Mouse (Mus musculus) CH12.LX (cell line): Measurements from ENCODE around the gene Pdcd4. TPM values are rescaled to one million over a fixed set of nuclear protein-coding genes. Genes with fewer than 3 reads are reported as not detected.

ENCODE experiments used
- DNase-seq: peaks from one replicate; pipeline ENCODE4 v3.0.0-alpha.2; 2013; ENCODE audit errors: extremely low read depth
- H3K27ac ChIP-seq: 2 replicates; pipeline ENCODE4 v1.5.1; 2012; ENCODE audit warnings: low read depth, mild to moderate bottlenecking, control low read depth, moderate library complexity; ENCODE audit not compliant: insufficient read depth
- H3K27me3 ChIP-seq: replicated peaks from 2 replicates; pipeline ENCODE3; 2012; ENCODE audit warnings: inconsistent platforms
- H3K36me3 ChIP-seq, 2 experiments: replicated peaks in 1 of 2; 2 replicates each; pipeline versions ENCODE3 to v1.6.1; 2012; ENCODE audit warnings: inconsistent platforms in 1 of 2, low read length in 1 of 2, mild to moderate bottlenecking in 1 of 2, mixed read lengths in 1 of 2, moderate library complexity in 1 of 2; ENCODE audit not compliant: control insufficient read depth in 1 of 2, insufficient read depth in 1 of 2
- H3K4me1 ChIP-seq, 2 experiments: 2 replicates each; pipeline ENCODE4 v1.6.1; 2012; ENCODE audit warnings: inconsistent platforms in 1 of 2, moderate library complexity in 1 of 2; ENCODE audit not compliant: insufficient read depth in 2 of 2, control insufficient read depth in 1 of 2
- H3K4me2 ChIP-seq: 2 replicates; pipeline ENCODE4 v1.6.1; 2012; ENCODE audit warnings: low read depth, mild to moderate bottlenecking, control low read depth; ENCODE audit not compliant: poor library complexity, insufficient read depth, severe bottlenecking
- H3K4me3 ChIP-seq, 3 experiments: fragments of 150-350 bp in 1 of 3; sonication (generic) in 1 of 3; replicated peaks in 1 of 3; 2 replicates each; pipeline versions ENCODE3 to v1.5.1; 2011 to 2012; ENCODE audit warnings: low read depth in 2 of 3, low read length in 2 of 3, mild to moderate bottlenecking in 2 of 3, moderate library complexity in 2 of 3, control low read depth in 1 of 3, improper control_type of control experiment in 1 of 3, inconsistent platforms in 1 of 3, mixed read lengths in 1 of 3; ENCODE audit not compliant: poor library complexity in 1 of 3
- H3K79me2 ChIP-seq: replicated peaks from 2 replicates; pipeline ENCODE4 v1.6.1; 2012; ENCODE audit warnings: mild to moderate bottlenecking, moderate library complexity; ENCODE audit not compliant: control insufficient read depth, poor library complexity, insufficient read depth, severe bottlenecking; ENCODE audit errors: extremely low read depth
- H3K9ac ChIP-seq: 2 replicates; pipeline ENCODE4 v1.6.1; 2012; ENCODE audit warnings: low read depth, mild to moderate bottlenecking, control low read depth, moderate library complexity; ENCODE audit not compliant: insufficient read depth
- H3K9me3 ChIP-seq: replicated peaks from 2 replicates; pipeline ENCODE3; 2012; ENCODE audit warnings: low read length, inconsistent platforms, mixed read lengths
- BHLHE40 ChIP-seq: IDR thresholded peaks from 2 replicates; pipeline ENCODE4 v1.6.1; 2011; ENCODE audit warnings: mild to moderate bottlenecking, low read depth, low read length, improper control_type of control experiment
- CHD1 ChIP-seq: IDR thresholded peaks from 2 replicates; pipeline ENCODE4 v1.6.1; 2012; ENCODE audit warnings: low read depth, low read length, improper control_type of control experiment, inconsistent platforms
- CHD2 ChIP-seq: IDR thresholded peaks from 2 replicates; pipeline ENCODE4 v1.6.1; 2011; ENCODE audit warnings: low read length, improper control_type of control experiment
- E2F4 ChIP-seq: IDR thresholded peaks from 2 replicates; pipeline ENCODE4 v1.6.1; 2011; ENCODE audit warnings: low read depth, low read length, improper control_type of control experiment; ENCODE audit not compliant: insufficient replicate concordance
- GABPA ChIP-seq: IDR thresholded peaks from 2 replicates; pipeline ENCODE4 v1.6.1; 2012; ENCODE audit warnings: low read depth, low read length, improper control_type of control experiment, inconsistent platforms; ENCODE audit not compliant: insufficient replicate concordance
- HCFC1 ChIP-seq: IDR thresholded peaks from 2 replicates; pipeline ENCODE4 v1.6.1; 2012; ENCODE audit warnings: low read depth, mild to moderate bottlenecking, inconsistent platforms, low read length, improper control_type of control experiment
- IRF4 ChIP-seq: IDR thresholded peaks from 2 replicates; pipeline ENCODE4 v1.6.1; 2014; ENCODE audit warnings: low read depth, mild to moderate bottlenecking, inconsistent platforms, low read length, improper control_type of control experiment
- JUND ChIP-seq: conservative IDR thresholded peaks from 2 replicates; pipeline ENCODE4 v1.6.1; 2011; ENCODE audit warnings: low read depth, low read length, improper control_type of control experiment
- MXI1 ChIP-seq: IDR thresholded peaks from 2 replicates; pipeline ENCODE4 v1.6.1; 2011; ENCODE audit warnings: mild to moderate bottlenecking, low read depth, low read length, improper control_type of control experiment
- MYC ChIP-seq: IDR thresholded peaks from 2 replicates; pipeline ENCODE4 v1.6.1; 2011; ENCODE audit warnings: low read depth, mild to moderate bottlenecking, improper control_type of control experiment, low read length
- NRF1 ChIP-seq: IDR thresholded peaks from 2 replicates; pipeline ENCODE4 v1.6.1; 2014; ENCODE audit warnings: low read depth, mild to moderate bottlenecking, inconsistent platforms, low read length, improper control_type of control experiment, moderate library complexity
- POLR2A ChIP-seq: IDR thresholded peaks from 2 replicates; pipeline ENCODE4 v1.6.1; 2011; ENCODE audit warnings: low read depth, mild to moderate bottlenecking, improper control_type of control experiment, low read length
- SIN3A ChIP-seq: IDR thresholded peaks from 2 replicates; pipeline ENCODE4 v1.6.1; 2012; ENCODE audit warnings: low read length, improper control_type of control experiment, inconsistent platforms
- SMC3 ChIP-seq: IDR thresholded peaks from 2 replicates; pipeline ENCODE4 v1.6.1; 2011; ENCODE audit warnings: low read depth, low read length, improper control_type of control experiment
- TCF12 ChIP-seq: IDR thresholded peaks from 2 replicates; pipeline ENCODE4 v1.6.1; 2014; ENCODE audit warnings: low read depth, mild to moderate bottlenecking, inconsistent platforms, low read length, improper control_type of control experiment
- USF1 ChIP-seq: IDR thresholded peaks from 2 replicates; pipeline ENCODE4 v1.6.1; 2014; ENCODE audit warnings: low read depth, mild to moderate bottlenecking, inconsistent platforms, low read length, improper control_type of control experiment
- USF2 ChIP-seq: conservative IDR thresholded peaks from 2 replicates; pipeline ENCODE4 v1.6.1; 2011; ENCODE audit warnings: low read depth, low read length, improper control_type of control experiment
- ZC3H11A ChIP-seq: IDR thresholded peaks from 2 replicates; pipeline ENCODE4 v1.6.1; 2012; ENCODE audit warnings: low read depth, mild to moderate bottlenecking, inconsistent platforms, low read length, improper control_type of control experiment
- ZKSCAN1 ChIP-seq: IDR thresholded peaks from 2 replicates; pipeline ENCODE4 v1.6.1; 2012; ENCODE audit warnings: low read depth, inconsistent platforms, low read length, improper control_type of control experiment, borderline replicate concordance
- ZMIZ1 ChIP-seq: IDR thresholded peaks from 2 replicates; pipeline ENCODE4 v1.6.1; 2012; ENCODE audit warnings: low read depth, mild to moderate bottlenecking, inconsistent platforms, low read length, improper control_type of control experiment
- dilution Hi-C: fragments of 300-500 bp; cut with MboI; formaldehyde crosslinking; loops from 2 replicates; pipeline ENCODE4 v1.14.3; 2020; ENCODE audit warnings: low sequenced_read_pairs; ENCODE audit not compliant: extremely low pct_unique_long_range_greater_than_20kb, extremely low pct_ligation_motif_present
- in situ Hi-C: fragments of 300-500 bp; cut with MboI; formaldehyde crosslinking; loops from 3 replicates; pipeline ENCODE4 v1.14.3; 2019; ENCODE audit warnings: low sequenced_read_pairs, low pct_ligation_motif_present, low pct_unique_long_range_greater_than_20kb, mixed read lengths
- polyA plus RNA-seq: library from polyadenylated mRNA; unstranded; fragments of >175 nt; gene quantifications from 2 replicates; pipeline ENCODE4 v1.2.1, GENCODE M21; 2012; ENCODE audit warnings: low read depth; ENCODE audit not compliant: insufficient read length
- total RNA-seq, 2 experiments: library from RNA; depleted of rRNA; stranded (reverse); fragments of 300-350 nt in 1 of 2; fragments of >200 nt in 1 of 2; gene quantifications; 2 replicates each; pipeline ENCODE4 v1.2.3; 2012 to 2014

Gene Pdcd4
- total and polyA plus RNA-seq, 3 experiments = 24.4 to 39.0 (median 26.3) TPM

GRCm38 (mm10) chr19:53872994-53873713 is 18.9 kb upstream of the Pdcd4 start:
- Histone ChIP-seq H3K79me2 (no peaks in the 10 kb centered on the region), H3K9ac (no peak overlapping the region), H3K36me3 (peaks cover 0 to 2% of the 10 kb centered on the region in 2 experiments), H3K27me3 (no peaks in the 10 kb centered on the region), H3K9me3 (no peaks in the 10 kb centered on the region), H3K4me3 (no peak overlapping the region), H3K4me1 (peaks cover 32 to 39% of the 10 kb centered on the region in 2 experiments), H3K27ac (no peak overlapping the region), H3K4me2 (no peak overlapping the region)
- no peak for DNase-seq
- in situ Hi-C loops (no loop called here), dilution Hi-C loops (no loop called here)
- TF ChIP-seq MXI1 = no peak
- TF ChIP-seq HCFC1 = no peak
- TF ChIP-seq USF2 = no peak
- no peak for TF ChIP-seq E2F4
- TF ChIP-seq SIN3A = no peak
- no peak for TF ChIP-seq USF1

GRCm38 (mm10) chr19:53875246-53875645 is 16.8 kb upstream of the Pdcd4 start:
- dilution Hi-C loops = no loop called here
- no peak overlapping the region for H3K4me3 ChIP-seq
- peaks cover 2% of the 10 kb centered on the region for H3K9me3 ChIP-seq
- H3K79me2 ChIP-seq = no peaks in the 10 kb centered on the region
- TF ChIP-seq JUND = no peak
- no peak for TF ChIP-seq ZC3H11A
- no peak for TF ChIP-seq NRF1
- TF ChIP-seq ZKSCAN1 = no peak
- no peak for TF ChIP-seq POLR2A
- no peak for TF ChIP-seq GABPA
- no peak for TF ChIP-seq MYC
- TF ChIP-seq CHD1 = no peak
- TF ChIP-seq TCF12 = no peak
- TF ChIP-seq SMC3 = no peak
- TF ChIP-seq ZMIZ1 = no peak
- TF ChIP-seq HCFC1 = no peak
- TF ChIP-seq USF1 = no peak
- TF ChIP-seq IRF4 = no peak
- TF ChIP-seq BHLHE40 = no peak
- TF ChIP-seq E2F4 = no peak
- no peak for TF ChIP-seq CHD2
- TF ChIP-seq, all 38 proteins: peak for 0
- Histone ChIP-seq H3K4me1 (peaks cover 20 to 23% of the 10 kb centered on the region in 2 experiments), H3K27me3 (no peaks in the 10 kb centered on the region), H3K27ac (no peak overlapping the region), H3K4me2 (no peak overlapping the region), H3K9ac (no peak overlapping the region), H3K36me3 (no peaks in the 10 kb centered on the region)
- DNase-seq = no peak
- in situ Hi-C loops = no loop called here
